Mouse (Mus musculus): ENCODE data around the gene Pou2f2. TPM values are rescaled to one million over a fixed set of nuclear protein-coding genes. Genes with fewer than 3 reads are reported as not detected.

Gene Pou2f2
- polyA plus RNA-seq, 1 experiment: 0.68 TPM

DNA sequence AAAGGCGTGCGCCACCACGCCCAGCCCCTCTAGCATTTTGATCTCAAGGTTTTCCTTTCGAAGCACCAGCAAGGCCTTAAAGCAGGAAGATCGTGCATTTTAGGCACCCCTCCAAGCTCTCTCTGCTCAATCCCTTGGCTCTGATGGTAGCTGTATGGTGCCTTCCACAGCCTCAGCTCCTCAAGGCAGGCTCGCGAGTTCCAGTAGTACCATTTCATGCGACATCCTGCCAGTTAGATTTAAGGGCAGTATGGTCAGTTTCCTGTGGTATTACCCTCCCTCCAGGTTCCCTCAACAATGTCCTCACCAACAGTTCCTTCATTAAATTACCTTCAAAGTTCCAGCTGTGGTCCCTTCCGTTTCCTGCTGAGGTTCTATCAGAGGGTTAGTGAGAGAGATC lies 16.6 kb upstream of the Pou2f2 start:
- TF ChIP-seq POLR2A (IDR thresholded peaks at IDR 0.05; ENCODE audit: low read depth, low read length) (no peak), CTCF (IDR thresholded peaks at IDR 0.05; ENCODE audit: borderline replicate concordance, insufficient read depth, low read length) (no peak)
- Histone ChIP-seq H3K27ac (ENCODE audit: insufficient read depth, low read length) (no peak overlapping the region), H3K4me1 (ENCODE audit: control insufficient read depth, insufficient read depth, low read length) (no peaks in the 10 kb centered on the region), H3K4me3 (ENCODE audit: insufficient read depth, low read length) (no peak overlapping the region)

DNA sequence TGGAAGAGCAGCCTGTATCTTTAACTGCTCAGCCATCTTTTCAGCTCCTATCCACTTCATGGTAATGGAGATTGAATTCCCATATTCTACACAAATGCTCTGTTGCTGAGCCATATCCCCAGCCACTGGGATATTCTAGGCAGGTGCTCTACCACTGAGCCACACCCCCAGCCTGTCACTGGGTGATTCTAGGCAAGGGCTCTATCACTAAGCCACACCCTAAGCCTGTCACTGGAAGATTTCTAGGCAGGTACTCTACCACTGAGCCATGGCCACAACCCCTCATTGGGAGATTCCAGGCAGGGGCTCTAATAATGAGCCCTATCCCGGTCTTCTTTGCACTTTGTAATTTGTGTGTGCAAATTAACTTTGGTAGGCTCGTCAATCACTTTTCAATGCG lies 15.6 kb upstream of the Pou2f2 start:
- no peak overlapping the region for H3K4me3 ChIP-seq (ENCODE audit: insufficient read depth, low read length)
- TF ChIP-seq CTCF (IDR thresholded peaks at IDR 0.05; ENCODE audit: borderline replicate concordance, insufficient read depth, low read length) (no peak), POLR2A (IDR thresholded peaks at IDR 0.05; ENCODE audit: low read depth, low read length) (no peak)
- H3K4me1 ChIP-seq (ENCODE audit: control insufficient read depth, insufficient read depth, low read length): no peaks in the 10 kb centered on the region
- no peak overlapping the region for H3K27ac ChIP-seq (ENCODE audit: insufficient read depth, low read length)

GRCm38 (mm10) chr7:25192110-25192509 lies 12.6 kb upstream of the Pou2f2 start:
- H3K4me1 ChIP-seq (ENCODE audit: control insufficient read depth, insufficient read depth, low read length): no peaks in the 10 kb centered on the region
- TF ChIP-seq CTCF (IDR thresholded peaks at IDR 0.05; ENCODE audit: borderline replicate concordance, insufficient read depth, low read length) (no peak), POLR2A (IDR thresholded peaks at IDR 0.05; ENCODE audit: low read depth, low read length) (no peak)
- H3K27ac ChIP-seq (ENCODE audit: insufficient read depth, low read length): no peak overlapping the region
- H3K4me3 ChIP-seq (ENCODE audit: insufficient read depth, low read length): no peak overlapping the region

- no peak overlapping the region for H3K27ac ChIP-seq (ENCODE audit: insufficient read depth, low read length)
- TF ChIP-seq POLR2A (IDR thresholded peaks at IDR 0.05; ENCODE audit: low read depth, low read length): no peak
- no peak for TF ChIP-seq CTCF (IDR thresholded peaks at IDR 0.05; ENCODE audit: borderline replicate concordance, insufficient read depth, low read length)
- H3K4me1 ChIP-seq (ENCODE audit: control insufficient read depth, insufficient read depth, low read length): no peaks in the 10 kb centered on the region
- H3K4me3 ChIP-seq (ENCODE audit: insufficient read depth, low read length): no peak overlapping the region
Measured at GRCm38 (mm10) chr7:25190806-25191205, 11.3 kb upstream of the Pou2f2 start.

DNA sequence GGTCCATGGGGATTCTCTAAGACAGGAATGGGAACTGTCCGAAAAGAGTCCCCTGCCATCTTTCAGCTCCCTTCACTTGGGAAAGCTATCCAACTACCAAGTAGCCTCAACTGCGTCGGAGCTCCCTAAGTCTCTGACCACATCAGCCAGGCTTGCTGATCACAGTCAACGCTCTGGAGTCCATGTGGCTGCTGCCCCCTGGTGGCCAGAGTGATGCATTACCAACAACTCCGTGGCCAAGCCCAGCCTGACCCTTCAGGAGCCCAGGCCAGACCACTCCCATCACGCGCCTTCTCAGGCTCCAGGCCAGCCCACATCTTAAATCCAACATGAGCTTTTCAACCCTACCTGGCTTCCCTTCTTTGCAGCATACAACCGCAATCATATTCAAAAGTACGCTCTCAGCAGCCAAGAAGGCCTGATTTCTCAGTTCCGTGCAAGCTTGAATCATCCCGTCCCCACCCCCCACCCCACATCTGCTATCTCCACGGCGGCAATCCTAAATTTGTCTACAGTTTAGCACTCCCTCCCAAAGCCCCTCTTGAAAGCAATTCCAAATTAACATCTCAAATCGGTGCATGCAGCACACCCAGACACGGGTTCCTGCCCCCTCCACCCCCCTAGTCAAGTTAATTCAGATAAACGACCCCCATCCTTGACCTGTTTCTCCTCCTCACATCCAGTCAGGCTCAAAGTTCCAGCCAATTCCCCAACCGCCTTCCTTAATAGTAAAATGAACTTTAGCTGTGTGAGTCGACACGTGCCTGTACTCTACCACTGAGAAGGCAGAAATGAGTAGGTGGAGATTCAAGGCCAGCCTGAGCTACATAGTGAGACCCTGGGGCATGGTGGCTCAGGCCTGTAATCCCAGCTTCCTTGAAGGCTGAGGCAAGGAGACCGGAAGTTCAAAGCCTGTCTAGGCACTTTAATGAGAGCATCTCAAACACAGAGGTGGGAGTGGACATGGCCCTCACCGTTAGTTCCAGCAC lies 8.4 kb upstream of the Pou2f2 start:
- no peak for TF ChIP-seq POLR2A (IDR thresholded peaks at IDR 0.05; ENCODE audit: low read depth, low read length)
- TF ChIP-seq CTCF (IDR thresholded peaks at IDR 0.05; ENCODE audit: borderline replicate concordance, insufficient read depth, low read length): peak; percentile 98
- H3K4me1 ChIP-seq (ENCODE audit: control insufficient read depth, insufficient read depth, low read length): peaks cover 5% of the 10 kb centered on the region; the same call in 1 of the 2 replicates
- H3K27ac ChIP-seq (ENCODE audit: insufficient read depth, low read length): no peak overlapping the region
- H3K4me3 ChIP-seq (ENCODE audit: insufficient read depth, low read length): no peak overlapping the region

GRCm38 (mm10) chr7:25184091-25184490 lies 4.6 kb upstream of the Pou2f2 start:
- Histone ChIP-seq H3K27ac (ENCODE audit: insufficient read depth, low read length) (no peak overlapping the region), H3K4me3 (ENCODE audit: insufficient read depth, low read length) (no peak overlapping the region), H3K4me1 (ENCODE audit: control insufficient read depth, insufficient read depth, low read length) (peaks cover 5% of the 10 kb centered on the region; the same call in 1 of the 2 replicates)
- no peak for TF ChIP-seq CTCF (IDR thresholded peaks at IDR 0.05; ENCODE audit: borderline replicate concordance, insufficient read depth, low read length)

- no peak overlapping the region for H3K4me3 ChIP-seq (ENCODE audit: insufficient read depth, low read length)
- no peak overlapping the region for H3K27ac ChIP-seq (ENCODE audit: insufficient read depth, low read length)
- H3K4me1 ChIP-seq (ENCODE audit: control insufficient read depth, insufficient read depth, low read length): peaks cover 5% of the 10 kb centered on the region; the same call in 1 of the 2 replicates
- TF ChIP-seq CTCF (IDR thresholded peaks at IDR 0.05; ENCODE audit: borderline replicate concordance, insufficient read depth, low read length): no peak
- TF ChIP-seq POLR2A (IDR thresholded peaks at IDR 0.05; ENCODE audit: low read depth, low read length): no peak
Measured at GRCm38 (mm10) chr7:25181814-25182213, 2.3 kb upstream of the Pou2f2 start.

GRCm38 (mm10) chr7:25181331-25181790 lies 1.8 kb upstream of the Pou2f2 start:
- no peak for TF ChIP-seq POLR2A (IDR thresholded peaks at IDR 0.05; ENCODE audit: low read depth, low read length)
- peak; percentile 37; the same call in 1 of the 2 replicates for TF ChIP-seq CTCF (IDR thresholded peaks at IDR 0.05; ENCODE audit: borderline replicate concordance, insufficient read depth, low read length)
- Histone ChIP-seq H3K4me3 (ENCODE audit: insufficient read depth, low read length) (no peak overlapping the region), H3K27ac (ENCODE audit: insufficient read depth, low read length) (no peak overlapping the region), H3K4me1 (ENCODE audit: control insufficient read depth, insufficient read depth, low read length) (peaks cover 5% of the 10 kb centered on the region; the same call in 1 of the 2 replicates)

DNA sequence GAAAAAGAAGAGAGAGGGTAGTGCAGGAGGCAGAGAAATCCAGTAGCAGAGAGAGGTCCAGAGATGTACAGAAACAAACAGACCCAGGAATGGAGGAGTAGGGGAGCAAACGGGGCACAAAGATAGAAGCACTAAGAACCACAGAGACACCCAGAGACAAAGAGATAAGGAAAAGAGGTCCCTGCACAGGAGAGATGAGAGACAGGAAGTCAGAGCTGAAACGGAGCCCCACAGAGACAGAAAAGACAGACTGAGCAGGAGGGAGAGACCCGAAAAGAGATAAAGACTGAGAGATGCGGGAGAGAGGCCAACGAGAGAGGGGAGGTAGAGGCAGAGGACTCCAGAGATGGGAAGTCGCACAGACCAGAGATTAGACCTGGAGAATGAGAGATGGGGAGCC lies 986 bp upstream of the Pou2f2 start:
- TF ChIP-seq CTCF (IDR thresholded peaks at IDR 0.05; ENCODE audit: borderline replicate concordance, insufficient read depth, low read length) (no peak), POLR2A (IDR thresholded peaks at IDR 0.05; ENCODE audit: low read depth, low read length) (no peak)
- Histone ChIP-seq H3K27ac (ENCODE audit: insufficient read depth, low read length) (no peak overlapping the region), H3K4me1 (ENCODE audit: control insufficient read depth, insufficient read depth, low read length) (peaks cover 5% of the 10 kb centered on the region; the same call in 1 of the 2 replicates), H3K4me3 (ENCODE audit: insufficient read depth, low read length) (no peak overlapping the region)
